Mouse (Mus musculus) midbrain, embryonic 16.5 days (tissue): ENCODE data around the gene Slc44a3. TPM values are rescaled to one million over a fixed set of nuclear protein-coding genes. Genes with fewer than 3 reads are reported as not detected.
"Not testable (repeated sequence)": the region's sequence is repeated elsewhere in the genome, so short reads cannot be mapped to it uniquely, and the experiment has no call there.

Experiments used
- ATAC-seq: fragments of 200-750 bp; cut with Nextera tagmentation; 2 replicates; pipeline ENCODE4 v1.8.0; 2017; ENCODE audit warnings: moderate TSS enrichment
- H3K27ac ChIP-seq: fragments of 300-500 bp; sonication (generic); 2 replicates; pipeline ENCODE4 v1.5.1; 2014; ENCODE audit warnings: mild to moderate bottlenecking, low read length, mixed read lengths
- H3K27me3 ChIP-seq: fragments of 300-500 bp; sonication (generic); 2 replicates; pipeline ENCODE4 v1.6.1; 2014; ENCODE audit warnings: low read depth, low read length, mixed read lengths; ENCODE audit not compliant: control insufficient read depth, insufficient read depth
- H3K36me3 ChIP-seq: fragments of 300-500 bp; sonication (generic); 2 replicates; pipeline ENCODE4 v1.6.1; 2014; ENCODE audit warnings: mild to moderate bottlenecking, low read length, moderate library complexity, mixed read lengths; ENCODE audit not compliant: control insufficient read depth, insufficient read depth
- H3K4me1 ChIP-seq: fragments of 300-500 bp; sonication (generic); 2 replicates; pipeline ENCODE4 v1.6.1; 2014; ENCODE audit warnings: mild to moderate bottlenecking, low read length, mixed read lengths; ENCODE audit not compliant: control insufficient read depth, insufficient read depth
- H3K4me2 ChIP-seq: fragments of 300-500 bp; sonication (generic); 2 replicates; pipeline ENCODE4 v1.6.1; 2014; ENCODE audit warnings: mild to moderate bottlenecking, low read length, mixed read lengths
- H3K4me3 ChIP-seq: fragments of 300-500 bp; sonication (generic); 2 replicates; pipeline ENCODE4 v1.5.1; 2014; ENCODE audit warnings: low read depth, mild to moderate bottlenecking, low read length, moderate library complexity, mixed read lengths
- H3K9ac ChIP-seq: fragments of 300-500 bp; sonication (generic); 2 replicates; pipeline ENCODE4 v1.6.1; 2014; ENCODE audit warnings: low read depth, low read length, mixed read lengths
- H3K9me3 ChIP-seq: fragments of 300-500 bp; sonication (generic); replicated peaks from 2 replicates; pipeline ENCODE4 v1.6.1; 2014; ENCODE audit warnings: mild to moderate bottlenecking, low read length, mixed read lengths; ENCODE audit not compliant: control insufficient read depth, poor library complexity, severe bottlenecking
- WGBS: fragments of 180-500 bp; shearing (Covaris S2); extraction: QIAGEN DNeasy Blood & Tissue Kit; methylation state at CpG from one replicate; pipeline ENCODE4 v1.1.7; 2014; 5-methylcytosine and 5-hydroxymethylcytosine counted together
- polyA plus RNA-seq: library from polyadenylated mRNA; unstranded; fragments of >200 nt; fragmentation: Nextera tagmentation; extraction: Ambion mirVana; gene quantifications from 2 replicates; pipeline ENCODE4 v1.2.1, GENCODE M21; 2015

Gene Slc44a3
- polyA plus RNA-seq, 1 experiment from 2014 or later, result 1.4 TPM

DNA sequence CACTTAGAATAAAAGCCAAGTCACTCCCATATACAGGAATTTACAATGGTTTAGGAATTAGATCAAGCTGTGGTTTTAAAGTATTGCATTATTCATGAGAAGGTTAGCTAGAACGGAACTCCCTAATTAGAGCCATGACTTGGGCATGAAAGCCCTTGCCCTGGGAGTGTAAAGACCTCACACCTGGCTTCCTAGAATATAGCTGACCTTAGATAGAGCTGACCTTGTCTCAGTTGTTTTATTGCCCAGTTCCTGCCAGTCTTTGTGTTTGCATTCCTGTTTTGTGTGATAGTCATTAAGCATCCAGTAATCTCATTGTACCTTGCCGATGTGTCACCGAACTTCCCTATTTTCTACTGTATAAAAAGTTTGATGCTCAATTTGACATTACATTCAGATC, 6.6 kb upstream of the Slc44a3 start:
- H3K27ac ChIP-seq, H3K4me3 ChIP-seq, H3K4me1 ChIP-seq, H3K36me3 ChIP-seq, H3K9ac ChIP-seq, H3K27me3 ChIP-seq, H3K9me3 ChIP-seq, ATAC-seq, H3K4me2 ChIP-seq: not testable (repeated sequence)
- 79% methylated on average over 3 of the region's 3 CpGs for WGBS

DNA sequence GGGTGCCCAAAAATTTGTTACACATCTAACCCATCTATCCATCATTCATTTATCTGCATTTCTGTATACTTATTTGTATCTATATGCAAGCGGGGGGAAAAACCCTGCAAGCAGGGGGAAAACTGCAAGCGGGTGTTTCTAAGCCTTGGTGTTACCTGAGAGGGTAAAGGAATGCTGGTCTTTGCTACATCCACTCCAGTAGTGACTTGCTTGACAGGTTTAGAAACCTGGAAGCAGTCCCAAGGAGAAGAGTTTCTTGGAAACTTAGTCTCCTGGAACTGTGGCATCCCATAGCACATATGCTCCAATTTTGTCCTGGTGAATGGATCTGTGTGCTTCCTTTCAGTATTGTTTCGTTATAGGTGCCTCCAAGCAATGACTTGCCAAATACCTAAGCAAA, 5.8 kb upstream of the Slc44a3 start:
- no peak overlapping the region for H3K4me2 ChIP-seq
- peaks cover 2% of the 10 kb centered on the region; the same call in 1 of the 2 replicates for H3K27me3 ChIP-seq
- H3K4me1 ChIP-seq, result no peaks in the 10 kb centered on the region
- H3K9me3 ChIP-seq, result no peaks in the 10 kb centered on the region
- H3K27ac ChIP-seq, result no peak overlapping the region
- H3K4me3 ChIP-seq, result no peak overlapping the region
- 97% methylated on average over 3 of the region's 3 CpGs for WGBS
- no peak overlapping the region for H3K9ac ChIP-seq
- ATAC-seq, result no peak
- H3K36me3 ChIP-seq, result no peaks in the 10 kb centered on the region

DNA sequence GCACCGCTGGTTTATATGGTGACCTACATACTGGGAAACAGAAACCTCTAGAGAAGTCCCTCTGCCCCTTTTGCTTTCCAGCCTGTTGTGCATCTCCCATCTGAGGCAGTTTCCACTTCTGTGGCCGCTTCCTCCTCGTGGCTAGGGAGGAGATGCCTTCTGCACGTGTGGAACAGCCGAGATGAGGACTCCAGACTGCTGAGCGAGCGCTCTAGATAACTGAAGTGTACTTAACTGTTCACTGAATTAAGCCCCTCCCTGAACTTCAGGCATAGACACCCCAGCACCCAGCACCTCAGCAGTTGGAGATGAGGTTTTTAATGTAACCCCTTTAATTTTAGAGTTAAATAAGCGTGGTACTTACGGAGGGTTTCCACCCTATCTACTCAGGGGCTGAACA, 4.6 kb upstream of the Slc44a3 start:
- no peaks in the 10 kb centered on the region for H3K36me3 ChIP-seq
- peaks cover 5% of the 10 kb centered on the region for H3K4me1 ChIP-seq
- H3K9me3 ChIP-seq, result no peaks in the 10 kb centered on the region
- H3K4me3 ChIP-seq, result no peak overlapping the region
- H3K27ac ChIP-seq, result no peak overlapping the region
- H3K27me3 ChIP-seq, result peaks cover 8% of the 10 kb centered on the region; the same call in 1 of the 2 replicates
- H3K4me2 ChIP-seq, result no peak overlapping the region
- no peak for ATAC-seq
- H3K9ac ChIP-seq, result no peak overlapping the region
- WGBS, result 92% methylated on average over 9 of the region's 9 CpGs

DNA sequence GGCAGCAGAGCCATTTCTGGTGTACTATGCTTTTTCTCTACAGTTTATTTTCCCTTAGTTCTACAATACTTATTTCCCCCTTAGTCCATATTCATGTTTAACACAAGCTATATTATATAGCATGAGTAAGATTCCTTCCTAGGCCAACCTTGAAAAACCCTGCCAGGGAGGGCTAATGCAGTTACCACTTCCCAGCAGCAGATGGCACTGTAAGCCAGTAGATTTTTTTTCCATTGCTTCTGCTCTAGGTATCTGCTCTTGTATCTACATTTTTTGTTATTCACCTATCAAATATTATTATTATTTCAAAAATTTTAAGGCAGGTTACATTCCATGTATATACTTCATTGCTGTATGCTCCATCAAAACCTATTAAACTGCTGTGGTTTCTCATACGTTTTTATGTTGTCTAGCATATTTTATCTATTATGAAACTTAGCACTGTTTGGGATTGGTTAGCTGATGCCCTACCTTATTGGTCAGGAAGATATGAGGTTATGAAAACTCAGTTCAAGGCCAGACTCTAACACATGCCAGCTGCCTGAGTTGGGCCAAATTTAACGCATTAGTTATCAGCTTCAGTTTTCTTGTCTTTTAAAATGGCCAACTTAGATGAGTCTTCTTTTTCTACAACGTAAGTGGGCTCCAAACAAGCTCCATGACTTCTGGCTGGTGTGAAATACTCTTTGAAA, 3.8 kb upstream of the Slc44a3 start:
- no peaks in the 10 kb centered on the region for H3K36me3 ChIP-seq
- WGBS, result 92% methylated on average over 3 of the region's 3 CpGs
- ATAC-seq, result no peak

DNA sequence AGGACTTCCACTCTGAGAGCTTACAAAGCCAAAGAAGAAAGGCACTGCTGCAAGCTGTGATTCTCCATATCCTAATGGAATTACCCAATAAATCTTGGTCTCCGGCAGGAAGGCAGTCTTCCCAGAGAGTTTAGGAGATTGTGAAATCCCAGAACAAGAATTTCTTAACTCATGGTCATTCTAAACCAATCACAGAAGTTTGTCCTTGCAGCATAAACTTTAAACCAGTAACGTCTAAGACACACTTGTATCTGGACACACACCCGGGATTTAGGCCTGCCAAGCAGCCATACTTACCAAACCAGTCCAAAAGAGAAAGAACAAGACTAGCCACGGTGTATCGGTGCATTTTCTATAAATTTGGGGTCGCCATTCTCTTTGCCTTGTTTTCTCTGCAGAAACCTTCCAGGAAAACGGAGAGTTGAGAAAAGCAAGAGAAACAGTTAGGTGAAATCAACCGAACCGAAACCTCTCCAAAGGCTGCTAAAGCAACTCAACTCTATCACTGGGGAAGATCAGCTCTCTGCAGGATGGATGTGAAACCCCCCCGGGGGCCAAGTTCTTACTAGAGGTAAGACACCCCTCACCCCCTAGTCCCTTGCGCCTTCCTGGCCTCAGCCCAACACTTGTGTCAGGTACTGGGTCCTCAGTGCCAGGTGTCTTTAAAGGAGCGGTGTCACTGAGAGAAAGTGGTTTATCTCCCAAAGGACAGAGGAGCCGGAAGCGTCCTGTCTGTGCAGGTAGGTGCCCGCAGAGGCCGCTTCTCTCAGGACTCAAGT, 645 bp downstream of the Slc44a3 start:
- Histone ChIP-seq H3K27ac (no peak overlapping the region), H3K4me3 (peak overlapping the region; percentile 33), H3K4me1 (peaks cover 6% of the 10 kb centered on the region), H3K27me3 (peaks cover 10% of the 10 kb centered on the region; the same call in 1 of the 2 replicates), H3K4me2 (peak overlapping the region; percentile 60), H3K9ac (peak overlapping the region; percentile 50), H3K9me3 (no peaks in the 10 kb centered on the region), H3K36me3 (no peaks in the 10 kb centered on the region)
- 51% methylated on average over 16 of the region's 16 CpGs for WGBS
- 0 out of 2 replicates have a peak, but pooled peaks have one; percentile 20 for ATAC-seq

More for the DNA sequence above, 3.8 kb upstream of the Slc44a3 start:
- no peak overlapping the region for H3K4me3 ChIP-seq
- H3K27me3 ChIP-seq, result peaks cover 10% of the 10 kb centered on the region; the same call in 1 of the 2 replicates
- H3K9me3 ChIP-seq, result no peaks in the 10 kb centered on the region
- H3K9ac ChIP-seq, result no peak overlapping the region
- no peak overlapping the region for H3K4me2 ChIP-seq
- H3K4me1 ChIP-seq, result peaks cover 6% of the 10 kb centered on the region
- H3K27ac ChIP-seq, result no peak overlapping the region

DNA sequence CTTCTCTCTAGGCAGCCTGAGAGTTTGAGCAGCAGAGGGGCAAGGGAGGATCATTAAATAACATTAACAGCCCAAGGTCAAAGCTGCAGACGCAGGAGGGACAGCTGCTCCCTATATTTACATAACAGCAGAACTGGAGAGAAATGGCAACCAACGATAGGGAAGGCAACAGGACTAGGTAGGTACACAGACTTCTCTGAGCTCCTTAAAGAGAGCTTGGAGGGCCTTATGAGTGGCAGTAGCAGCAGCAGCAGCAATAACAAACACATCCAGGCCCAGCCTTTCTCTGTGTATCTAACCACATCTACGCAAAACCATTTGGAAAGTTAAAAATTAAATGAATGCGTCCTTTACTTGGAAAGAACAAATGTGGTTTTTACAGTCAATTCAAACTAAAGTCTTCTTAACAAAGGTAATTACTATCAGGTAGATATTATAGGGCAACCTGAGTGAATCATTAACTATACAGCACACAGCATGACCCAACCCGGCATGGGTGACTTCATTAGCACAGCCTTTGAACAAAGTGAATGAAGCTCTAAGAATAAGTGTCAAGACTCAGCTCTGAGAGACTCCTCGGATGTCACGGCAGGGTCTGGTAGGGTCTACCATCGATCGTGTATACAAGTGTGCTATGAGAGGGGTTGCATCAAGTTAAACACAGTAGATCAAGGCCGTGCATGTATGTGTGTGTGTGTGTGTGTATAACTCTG, 1.5 kb downstream of the Slc44a3 start:
- H3K9me3 ChIP-seq, result no peaks in the 10 kb centered on the region
- peaks cover 6% of the 10 kb centered on the region for H3K4me1 ChIP-seq
- no peak overlapping the region for H3K4me2 ChIP-seq
- H3K27me3 ChIP-seq, result peaks cover 10% of the 10 kb centered on the region; the same call in 1 of the 2 replicates
- no peak overlapping the region for H3K4me3 ChIP-seq
- H3K36me3 ChIP-seq, result no peaks in the 10 kb centered on the region
- 67% methylated on average over 10 of the region's 10 CpGs for WGBS
- no peak overlapping the region for H3K9ac ChIP-seq
- ATAC-seq, result no peak
- no peak overlapping the region for H3K27ac ChIP-seq

DNA sequence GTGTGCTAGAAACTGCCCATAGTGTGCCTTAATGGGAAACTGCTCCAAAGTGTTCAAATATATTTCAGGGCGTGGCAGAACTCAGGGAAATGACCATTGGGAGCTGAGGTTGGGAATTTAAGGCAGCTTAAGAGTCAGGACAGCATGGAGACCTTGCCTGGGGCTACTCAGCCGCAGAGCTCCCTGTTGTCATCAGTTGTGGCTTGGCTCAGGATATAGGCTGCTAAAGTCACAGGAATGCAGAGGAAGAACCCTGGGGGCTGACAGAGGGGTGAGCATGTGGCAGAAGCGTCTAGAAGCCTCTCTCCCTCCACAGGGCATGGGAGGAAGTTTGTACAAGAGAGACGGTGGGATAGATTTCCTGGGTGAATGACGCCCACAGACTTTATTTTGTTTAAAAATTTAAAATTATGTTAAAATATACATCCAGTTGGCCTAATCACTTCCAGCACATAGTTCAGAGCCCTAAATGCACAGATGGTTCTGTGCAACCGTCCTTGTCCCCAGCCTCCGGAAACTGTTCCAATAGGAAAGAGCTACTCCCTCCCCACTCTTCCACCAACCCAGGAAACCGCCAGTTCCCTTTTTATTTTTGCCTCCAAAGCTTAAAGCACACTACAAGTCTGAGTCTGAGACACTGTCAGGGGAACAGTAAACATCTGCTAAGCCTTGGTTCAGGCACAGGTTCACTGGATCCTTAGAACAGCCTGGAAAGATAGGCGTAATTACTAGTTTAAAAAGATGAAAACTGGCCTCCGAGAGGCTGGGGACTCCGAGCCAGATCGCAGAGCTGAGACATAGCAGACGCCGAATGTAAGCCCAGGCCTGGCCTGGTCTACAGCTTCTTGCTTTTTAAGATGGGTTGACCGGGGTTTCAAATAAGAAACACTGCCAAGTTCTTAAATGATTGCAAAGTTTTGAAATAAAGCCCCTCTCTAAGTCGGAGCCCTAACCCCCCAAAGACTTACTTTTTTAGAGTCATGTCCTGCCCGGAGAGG, 5.8 kb downstream of the Slc44a3 start:
- H3K4me1 ChIP-seq, result no peaks in the 10 kb centered on the region
- H3K4me3 ChIP-seq, result no peak overlapping the region
- no peak overlapping the region for H3K4me2 ChIP-seq
- H3K9ac ChIP-seq, result no peak overlapping the region
- no peaks in the 10 kb centered on the region for H3K9me3 ChIP-seq
- no peaks in the 10 kb centered on the region for H3K27me3 ChIP-seq
- ATAC-seq, result no peak
- WGBS, result 72% methylated on average over 17 of the region's 17 CpGs
- H3K36me3 ChIP-seq, result no peaks in the 10 kb centered on the region
- no peak overlapping the region for H3K27ac ChIP-seq

DNA sequence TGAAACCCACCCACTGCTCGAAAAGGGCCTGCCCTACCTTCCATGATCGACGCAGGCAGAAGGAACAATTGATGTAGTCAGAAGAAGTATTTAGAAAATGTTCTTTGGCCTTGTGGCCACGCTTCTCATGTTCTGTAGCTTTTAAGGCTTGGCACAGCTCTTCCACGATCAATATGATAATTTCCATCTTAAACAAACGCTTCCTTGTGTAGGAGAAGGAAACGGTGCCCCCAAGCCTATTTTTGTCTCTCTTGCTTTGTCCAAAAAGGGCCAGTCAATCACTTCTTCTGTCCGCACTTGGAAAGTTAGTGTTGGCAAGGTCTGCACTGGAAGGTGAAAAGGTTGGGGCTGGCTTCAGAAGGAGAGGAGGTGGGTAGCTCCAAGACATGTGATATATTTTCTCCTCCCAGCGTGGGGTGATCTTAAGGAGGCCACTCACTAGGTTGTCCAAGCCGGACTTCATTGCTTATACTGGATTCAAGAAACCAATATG, 10.5 kb downstream of the Slc44a3 start:
- ATAC-seq, result no peak
- no peaks in the 10 kb centered on the region for H3K27me3 ChIP-seq
- no peak overlapping the region for H3K27ac ChIP-seq
- WGBS, result 84% methylated on average over 10 of the region's 10 CpGs
- H3K36me3 ChIP-seq, result no peaks in the 10 kb centered on the region
- no peak overlapping the region for H3K9ac ChIP-seq
- no peak overlapping the region for H3K4me2 ChIP-seq
- no peaks in the 10 kb centered on the region for H3K4me1 ChIP-seq
- no peak overlapping the region for H3K4me3 ChIP-seq
- no peaks in the 10 kb centered on the region; the same call in 1 of the 2 replicates for H3K9me3 ChIP-seq
